Mouse (Mus musculus): Measurements from ENCODE around the gene Poc1a. TPM values are rescaled to one million over a fixed set of nuclear protein-coding genes. Genes with fewer than 3 reads are reported as not detected.

Poc1a gene
- total and polyA plus RNA-seq, 3 experiments = 24.5 to 46.7 (median 31.9) TPM

- Histone ChIP-seq H3K79me2 (replicated peaks; ENCODE audit: control insufficient read depth, extremely low read depth, insufficient read depth, poor library complexity, severe bottlenecking) (peaks cover 10% of the 10 kb centered on the region; the same call in 1 of the 2 replicates), H3K27ac (ENCODE audit: insufficient read depth, low read depth) (no peak overlapping the region), H3K9ac (ENCODE audit: insufficient read depth, low read depth) (no peak overlapping the region), H3K27me3 (replicated peaks) (no peaks in the 10 kb centered on the region), H3K9me3 (replicated peaks; ENCODE audit: low read length) (no peaks in the 10 kb centered on the region), H3K36me3 (replicated peaks in 1 of 2; ENCODE audit: control insufficient read depth in 1 of 2, insufficient read depth in 1 of 2, low read length in 1 of 2) (peaks cover 4 to 17% of the 10 kb centered on the region in 2 experiments), H3K4me2 (ENCODE audit: insufficient read depth, low read depth, poor library complexity, severe bottlenecking) (no peak overlapping the region), H3K4me3 (replicated peaks in 1 of 3; ENCODE audit: low read depth in 2 of 3, low read length in 2 of 3, poor library complexity in 1 of 3) (no peak overlapping the region), H3K4me1 (ENCODE audit: control insufficient read depth in 1 of 2, insufficient read depth in 2 of 2) (peaks cover 2 to 24% of the 10 kb centered on the region in 2 experiments; a peak in 2 of 4 replicates)
- TF ChIP-seq CHD2 (IDR thresholded peaks at IDR 0.05; ENCODE audit: low read length) = no peak
- no peak for TF ChIP-seq MYC (IDR thresholded peaks at IDR 0.05; ENCODE audit: low read depth, low read length)
- no peak for TF ChIP-seq RCOR1 (conservative IDR thresholded peaks at IDR 0.05; ENCODE audit: low read depth, low read length)
- TF ChIP-seq GABPA (IDR thresholded peaks at IDR 0.05; ENCODE audit: insufficient replicate concordance, low read depth, low read length) = no peak
- TF ChIP-seq POLR2AphosphoS2 (IDR thresholded peaks at IDR 0.05; ENCODE audit: low read depth, low read length) = no peak
- TF ChIP-seq SIN3A (IDR thresholded peaks at IDR 0.05; ENCODE audit: low read length) = no peak
- TF ChIP-seq ZC3H11A (IDR thresholded peaks at IDR 0.05; ENCODE audit: low read depth, low read length) = no peak
- no peak for TF ChIP-seq E2F4 (IDR thresholded peaks at IDR 0.05; ENCODE audit: insufficient replicate concordance, low read depth, low read length)
- TF ChIP-seq EP300 (IDR thresholded peaks at IDR 0.05; ENCODE audit: low read length) = no peak
- no peak for TF ChIP-seq CHD1 (IDR thresholded peaks at IDR 0.05; ENCODE audit: low read depth, low read length)
- TF ChIP-seq ZNF384 (IDR thresholded peaks at IDR 0.05; ENCODE audit: low read depth, low read length) = no peak
- dilution Hi-C loops (cut with MboI; ENCODE audit: extremely low pct_ligation_motif_present, extremely low pct_unique_long_range_greater_than_20kb, low sequenced_read_pairs) (no loop called here), in situ Hi-C loops (cut with MboI; ENCODE audit: low pct_ligation_motif_present, low pct_unique_long_range_greater_than_20kb, low sequenced_read_pairs) (no loop called here)
- DNase-seq (ENCODE audit: extremely low read depth) = no peak
Measured at GRCm38 (mm10) chr9:106249550-106249949, 31.3 kb upstream of the Poc1a start.

- in situ Hi-C loops (cut with MboI; ENCODE audit: low pct_ligation_motif_present, low pct_unique_long_range_greater_than_20kb, low sequenced_read_pairs) (no loop called here), dilution Hi-C loops (cut with MboI; ENCODE audit: extremely low pct_ligation_motif_present, extremely low pct_unique_long_range_greater_than_20kb, low sequenced_read_pairs) (no loop called here)
- peaks cover 2 to 21% of the 10 kb centered on the region in 2 experiments; a peak in 2 of 4 replicates for H3K4me1 ChIP-seq (ENCODE audit: control insufficient read depth in 1 of 2, insufficient read depth in 2 of 2)
- TF ChIP-seq POLR2AphosphoS2 (IDR thresholded peaks at IDR 0.05; ENCODE audit: low read depth, low read length) (no peak), NRF1 (IDR thresholded peaks at IDR 0.05; ENCODE audit: low read depth, low read length) (no peak), ZMIZ1 (IDR thresholded peaks at IDR 0.05; ENCODE audit: low read depth, low read length) (no peak), MEF2A (IDR thresholded peaks at IDR 0.05; ENCODE audit: borderline replicate concordance, low read depth, low read length) (no peak), MAX (IDR thresholded peaks at IDR 0.05; ENCODE audit: low read length) (no peak), CHD1 (IDR thresholded peaks at IDR 0.05; ENCODE audit: low read depth, low read length) (no peak), CHD2 (IDR thresholded peaks at IDR 0.05; ENCODE audit: low read length) (no peak), USF1 (IDR thresholded peaks at IDR 0.05; ENCODE audit: low read depth, low read length) (no peak), MXI1 (IDR thresholded peaks at IDR 0.05; ENCODE audit: low read depth, low read length) (no peak), MAZ (IDR thresholded peaks at IDR 0.05; ENCODE audit: low read depth, low read length) (no peak), POLR2A (IDR thresholded peaks at IDR 0.05; ENCODE audit: low read depth, low read length) (no peak), PAX5 (IDR thresholded peaks at IDR 0.05; ENCODE audit: low read length) (no peak), ETS1 (conservative IDR thresholded peaks at IDR 0.05; ENCODE audit: low read depth, low read length) (no peak), ZKSCAN1 (IDR thresholded peaks at IDR 0.05; ENCODE audit: borderline replicate concordance, low read depth, low read length) (no peak), RAD21 (IDR thresholded peaks at IDR 0.05; ENCODE audit: low read depth, low read length) (no peak), HCFC1 (IDR thresholded peaks at IDR 0.05; ENCODE audit: low read depth, low read length) (no peak), USF2 (conservative IDR thresholded peaks at IDR 0.05; ENCODE audit: low read depth, low read length) (no peak)
- no peak for DNase-seq (ENCODE audit: extremely low read depth)
- H3K27me3 ChIP-seq (replicated peaks) = no peaks in the 10 kb centered on the region
- H3K9me3 ChIP-seq (replicated peaks; ENCODE audit: low read length) = no peaks in the 10 kb centered on the region
- peaks cover 10% of the 10 kb centered on the region; the same call in 1 of the 2 replicates for H3K79me2 ChIP-seq (replicated peaks; ENCODE audit: control insufficient read depth, extremely low read depth, insufficient read depth, poor library complexity, severe bottlenecking)
- H3K36me3 ChIP-seq (replicated peaks in 1 of 2; ENCODE audit: control insufficient read depth in 1 of 2, insufficient read depth in 1 of 2, low read length in 1 of 2) = peaks cover 2 to 10% of the 10 kb centered on the region in 2 experiments
- no peak overlapping the region for H3K27ac ChIP-seq (ENCODE audit: insufficient read depth, low read depth)
- H3K9ac ChIP-seq (ENCODE audit: insufficient read depth, low read depth) = no peak overlapping the region
- no peak overlapping the region for H3K4me2 ChIP-seq (ENCODE audit: insufficient read depth, low read depth, poor library complexity, severe bottlenecking)
- H3K4me3 ChIP-seq (replicated peaks in 1 of 3; ENCODE audit: low read depth in 2 of 3, low read length in 2 of 3, poor library complexity in 1 of 3) = no peak overlapping the region
Measured at GRCm38 (mm10) chr9:106250245-106250644, 30.6 kb upstream of the Poc1a start.
